Mouse (Mus musculus): Measurements from ENCODE around the gene Uox. TPM values are rescaled to one million over a fixed set of nuclear protein-coding genes. Genes with fewer than 3 reads are reported as not detected.

The Uox gene
- polyA plus RNA-seq, 1 experiment, result 0.13 TPM

DNA sequence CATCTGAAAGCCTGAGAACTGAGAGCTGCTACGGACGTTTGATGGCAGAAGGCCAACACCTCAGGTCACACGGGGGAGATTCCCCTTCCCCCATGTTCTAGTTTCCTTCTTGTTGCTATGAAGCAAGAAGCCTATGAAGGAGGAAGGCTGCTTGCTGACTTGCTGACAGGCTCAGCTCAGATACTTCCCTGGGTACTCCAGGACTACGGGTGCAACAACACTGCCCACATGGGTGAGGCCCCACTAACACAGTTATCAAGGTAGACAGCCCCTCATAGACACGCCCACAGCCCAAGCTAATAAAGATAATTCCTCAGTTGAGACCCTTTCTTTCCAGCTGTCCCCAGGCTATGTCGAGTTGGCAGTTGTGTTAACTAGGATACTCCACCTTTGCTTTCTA lies 83.5 kb downstream of the Uox start:
- Histone ChIP-seq H3K27ac (ENCODE audit: insufficient read depth, low read length) (no peak overlapping the region), H3K4me3 (replicated peaks; ENCODE audit: insufficient read depth, low read depth, low read length) (no peak overlapping the region), H3K4me1 (ENCODE audit: control insufficient read depth, insufficient read depth, low read length) (no peaks in the 10 kb centered on the region), H3K27me3 (ENCODE audit: control insufficient read depth, insufficient read depth, low read length) (no peaks in the 10 kb centered on the region)
- no peak for DNase-seq
- 42% methylated on average over 6 of the region's 6 CpGs for WGBS
- TF ChIP-seq CTCF (IDR thresholded peaks at IDR 0.05; ENCODE audit: borderline replicate concordance, insufficient read depth, low read depth, low read length), result no peak
- no peak for TF ChIP-seq POLR2A (IDR thresholded peaks at IDR 0.05; ENCODE audit: borderline replicate concordance, insufficient read depth, low read length)

DNA sequence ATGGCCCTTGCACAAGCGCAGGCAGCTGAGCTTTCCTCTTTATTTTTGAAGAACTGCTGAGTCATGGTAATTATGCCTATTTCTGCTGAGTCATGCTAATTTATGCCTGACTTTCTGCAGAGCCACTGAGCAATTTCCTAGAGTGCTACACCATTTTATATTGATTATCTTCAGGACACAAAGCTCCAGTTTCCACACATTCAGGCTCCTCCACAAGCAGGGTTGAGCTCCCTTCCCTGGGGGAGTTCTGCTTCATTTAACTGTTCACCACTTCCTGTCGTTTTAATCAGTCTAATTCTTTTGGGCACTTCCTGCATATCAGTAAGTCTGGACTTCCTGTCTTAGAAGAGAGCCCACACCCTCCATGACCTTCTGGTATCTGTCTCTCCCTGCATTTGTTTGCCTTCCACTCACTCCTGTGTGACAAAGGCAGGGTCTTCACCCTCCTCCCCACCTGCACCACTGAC lies 84.9 kb downstream of the Uox start:
- TF ChIP-seq CTCF (IDR thresholded peaks at IDR 0.05; ENCODE audit: borderline replicate concordance, insufficient read depth, low read depth, low read length) (no peak), POLR2A (IDR thresholded peaks at IDR 0.05; ENCODE audit: borderline replicate concordance, insufficient read depth, low read length) (no peak)
- 70% methylated on average over 2 of the region's 2 CpGs for WGBS
- H3K4me3 ChIP-seq (replicated peaks; ENCODE audit: insufficient read depth, low read depth, low read length), result no peak overlapping the region
- H3K27me3 ChIP-seq (ENCODE audit: control insufficient read depth, insufficient read depth, low read length), result no peaks in the 10 kb centered on the region
- no peak overlapping the region for H3K27ac ChIP-seq (ENCODE audit: insufficient read depth, low read length)
- H3K4me1 ChIP-seq (ENCODE audit: control insufficient read depth, insufficient read depth, low read length), result peaks cover under 1% of the 10 kb centered on the region; the same call in 1 of the 2 replicates
- DNase-seq, result no peak

DNA sequence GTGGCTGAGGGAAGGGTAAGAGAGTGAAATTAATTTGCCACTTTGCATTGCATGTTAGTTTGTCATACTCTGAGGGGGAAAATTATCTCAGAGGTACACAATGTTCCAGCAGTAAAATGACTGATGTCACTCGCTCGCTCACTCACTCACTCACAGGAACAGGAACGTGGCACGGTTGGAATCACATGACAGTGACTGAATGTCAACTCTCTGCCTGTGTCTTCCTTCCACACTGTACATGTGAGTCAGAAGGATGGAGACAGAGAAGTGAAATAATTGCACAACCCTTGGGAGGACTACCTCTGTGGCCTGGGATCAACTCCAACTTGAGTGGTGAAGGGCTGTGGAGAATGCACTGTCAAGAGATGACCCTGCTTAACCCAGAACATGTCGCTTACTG lies 87.2 kb downstream of the Uox start:
- no peak for DNase-seq
- no peak overlapping the region for H3K4me3 ChIP-seq (replicated peaks; ENCODE audit: insufficient read depth, low read depth, low read length)
- TF ChIP-seq POLR2A (IDR thresholded peaks at IDR 0.05; ENCODE audit: borderline replicate concordance, insufficient read depth, low read length) (no peak), CTCF (IDR thresholded peaks at IDR 0.05; ENCODE audit: borderline replicate concordance, insufficient read depth, low read depth, low read length) (no peak)
- no peak overlapping the region for H3K27ac ChIP-seq (ENCODE audit: insufficient read depth, low read length)
- H3K4me1 ChIP-seq (ENCODE audit: control insufficient read depth, insufficient read depth, low read length), result peaks cover 9% of the 10 kb centered on the region
- no peaks in the 10 kb centered on the region for H3K27me3 ChIP-seq (ENCODE audit: control insufficient read depth, insufficient read depth, low read length)
- WGBS, result 94% methylated on average over 5 of the region's 5 CpGs

DNA sequence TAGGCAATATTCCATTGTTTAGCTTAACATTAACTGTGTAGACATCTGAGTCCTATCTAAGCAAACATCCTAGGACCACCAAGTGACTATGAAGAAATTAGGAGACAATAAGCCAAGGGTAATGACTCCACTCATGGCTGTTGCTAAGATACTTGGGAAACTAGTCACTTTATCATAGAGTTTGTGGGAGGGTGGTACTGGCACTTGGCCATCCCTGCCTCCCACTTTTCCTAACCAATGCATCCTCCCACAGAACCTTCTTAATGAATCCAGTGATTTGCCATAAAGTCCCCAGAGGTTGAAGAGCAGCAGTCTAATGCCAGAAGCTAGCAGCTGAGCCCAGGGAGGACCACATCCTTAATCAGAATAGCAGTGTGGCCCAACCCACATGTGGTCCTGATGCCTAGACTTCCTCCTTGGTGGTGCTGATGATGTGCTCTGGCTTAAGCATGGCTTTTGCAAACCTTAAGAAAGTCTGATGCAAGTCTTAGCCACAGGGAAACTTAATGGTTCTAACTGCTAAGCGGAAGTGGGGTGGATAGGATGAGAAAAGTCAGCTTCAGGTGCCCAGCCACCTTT lies 87.9 kb downstream of the Uox start:
- Histone ChIP-seq H3K4me1 (ENCODE audit: control insufficient read depth, insufficient read depth, low read length) (peaks cover 9% of the 10 kb centered on the region), H3K27ac (ENCODE audit: insufficient read depth, low read length) (no peak overlapping the region), H3K4me3 (replicated peaks; ENCODE audit: insufficient read depth, low read depth, low read length) (no peak overlapping the region), H3K27me3 (ENCODE audit: control insufficient read depth, insufficient read depth, low read length) (no peaks in the 10 kb centered on the region)
- 97% methylated on average over 1 of the region's 1 CpGs for WGBS
- TF ChIP-seq POLR2A (IDR thresholded peaks at IDR 0.05; ENCODE audit: borderline replicate concordance, insufficient read depth, low read length) (no peak), CTCF (IDR thresholded peaks at IDR 0.05; ENCODE audit: borderline replicate concordance, insufficient read depth, low read depth, low read length) (no peak)
- DNase-seq, result no peak

DNA sequence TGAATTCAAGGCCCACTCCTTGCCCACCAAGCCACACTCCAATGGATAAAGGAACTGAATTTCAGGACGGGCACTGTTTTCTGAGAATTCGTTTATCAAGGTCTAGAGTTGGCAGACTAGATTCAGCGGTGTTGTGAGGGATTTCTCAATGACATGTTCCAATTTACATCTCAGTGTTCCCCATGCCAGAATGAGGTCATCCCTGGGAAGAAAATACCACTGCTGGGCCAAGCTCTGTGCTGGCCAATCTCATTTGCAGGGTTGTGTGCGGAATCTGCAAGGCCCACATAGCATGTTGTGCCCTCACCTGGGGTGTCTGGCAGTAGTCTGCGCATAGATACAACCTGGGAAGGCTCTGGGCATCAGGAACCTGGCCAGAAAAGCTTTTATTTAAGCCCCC lies 89.1 kb downstream of the Uox start:
- Histone ChIP-seq H3K27me3 (ENCODE audit: control insufficient read depth, insufficient read depth, low read length) (no peaks in the 10 kb centered on the region), H3K27ac (ENCODE audit: insufficient read depth, low read length) (no peak overlapping the region), H3K4me3 (replicated peaks; ENCODE audit: insufficient read depth, low read depth, low read length) (no peak overlapping the region), H3K4me1 (ENCODE audit: control insufficient read depth, insufficient read depth, low read length) (peaks cover 9% of the 10 kb centered on the region)
- TF ChIP-seq POLR2A (IDR thresholded peaks at IDR 0.05; ENCODE audit: borderline replicate concordance, insufficient read depth, low read length), result no peak
- no peak for TF ChIP-seq CTCF (IDR thresholded peaks at IDR 0.05; ENCODE audit: borderline replicate concordance, insufficient read depth, low read depth, low read length)
- 12% methylated on average over 5 of the region's 5 CpGs for WGBS
- DNase-seq, result peak; percentile 75 to 91

DNA sequence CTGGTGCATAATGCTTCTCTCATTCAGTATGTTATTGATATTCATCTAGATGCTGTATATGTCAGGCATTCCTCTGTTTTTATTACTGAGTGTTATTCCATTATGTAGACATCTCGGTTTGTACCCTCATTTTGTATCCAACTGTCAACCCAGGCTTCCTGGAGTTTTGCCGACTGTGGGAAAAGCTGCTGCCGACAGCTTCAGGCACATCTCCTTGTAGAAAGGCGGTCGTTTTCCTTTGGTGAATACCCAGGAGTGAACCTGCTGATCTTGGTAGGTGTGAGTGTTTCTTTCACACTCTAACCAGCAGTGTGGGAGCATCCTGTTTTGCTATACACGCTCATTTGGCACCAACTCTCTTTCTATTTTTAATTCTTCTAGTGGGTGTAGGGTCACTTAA lies 90.8 kb downstream of the Uox start:
- no peak overlapping the region for H3K27ac ChIP-seq (ENCODE audit: insufficient read depth, low read length)
- no peaks in the 10 kb centered on the region for H3K27me3 ChIP-seq (ENCODE audit: control insufficient read depth, insufficient read depth, low read length)
- DNase-seq, result no peak
- H3K4me1 ChIP-seq (ENCODE audit: control insufficient read depth, insufficient read depth, low read length), result peaks cover 9% of the 10 kb centered on the region
- no peak for TF ChIP-seq POLR2A (IDR thresholded peaks at IDR 0.05; ENCODE audit: borderline replicate concordance, insufficient read depth, low read length)
- no peak overlapping the region for H3K4me3 ChIP-seq (replicated peaks; ENCODE audit: insufficient read depth, low read depth, low read length)
- WGBS, result 14% methylated on average over 6 of the region's 6 CpGs

DNA sequence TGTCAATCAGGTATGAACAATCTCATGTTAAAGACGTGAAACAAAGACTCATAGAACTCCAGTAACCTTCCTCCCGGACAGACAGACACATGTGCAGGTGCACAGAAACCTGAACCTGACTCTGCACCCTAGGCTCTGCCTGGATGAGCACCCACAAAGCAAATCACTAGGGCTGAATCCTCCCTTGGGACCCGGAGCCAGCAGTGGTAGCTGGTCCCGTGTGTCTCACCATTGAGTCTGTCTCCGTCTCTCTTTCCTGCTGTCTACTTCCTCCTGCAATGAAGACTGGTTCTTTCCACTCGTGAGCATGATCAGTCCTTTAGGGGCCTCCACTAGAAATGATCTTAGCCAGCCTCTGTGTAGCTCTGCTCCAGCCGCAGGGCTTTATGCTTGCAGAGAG lies 91.7 kb downstream of the Uox start:
- WGBS, result 90% methylated on average over 7 of the region's 7 CpGs
- no peak for DNase-seq
- Histone ChIP-seq H3K4me1 (ENCODE audit: control insufficient read depth, insufficient read depth, low read length) (peaks cover 9% of the 10 kb centered on the region), H3K4me3 (replicated peaks; ENCODE audit: insufficient read depth, low read depth, low read length) (no peak overlapping the region), H3K27me3 (ENCODE audit: control insufficient read depth, insufficient read depth, low read length) (no peaks in the 10 kb centered on the region), H3K27ac (ENCODE audit: insufficient read depth, low read length) (no peak overlapping the region)
- TF ChIP-seq POLR2A (IDR thresholded peaks at IDR 0.05; ENCODE audit: borderline replicate concordance, insufficient read depth, low read length), result no peak
- TF ChIP-seq CTCF (IDR thresholded peaks at IDR 0.05; ENCODE audit: borderline replicate concordance, insufficient read depth, low read depth, low read length), result no peak

DNA sequence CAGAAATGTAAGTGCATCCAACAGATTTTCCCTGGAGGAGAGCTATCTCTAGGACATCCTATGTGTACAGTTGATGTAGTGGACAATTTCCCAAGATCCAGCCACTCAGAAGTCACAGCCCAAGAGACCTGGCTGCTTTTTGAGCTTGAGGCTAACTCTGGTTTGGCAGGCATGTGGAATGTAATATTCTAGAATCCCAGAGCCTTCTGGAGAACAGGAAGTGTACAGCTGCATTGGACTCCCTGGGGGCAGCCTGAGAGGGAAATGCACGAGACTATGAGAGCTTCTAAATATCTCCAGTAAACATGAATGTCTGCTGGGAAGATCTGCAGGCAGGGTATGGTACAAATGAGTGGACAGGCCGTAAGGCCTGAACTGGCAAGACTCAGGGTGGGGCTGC lies 100.9 kb downstream of the Uox start:
- Histone ChIP-seq H3K27me3 (ENCODE audit: control insufficient read depth, insufficient read depth, low read length) (no peaks in the 10 kb centered on the region), H3K27ac (ENCODE audit: insufficient read depth, low read length) (no peak overlapping the region), H3K4me3 (replicated peaks; ENCODE audit: insufficient read depth, low read depth, low read length) (no peak overlapping the region), H3K4me1 (ENCODE audit: control insufficient read depth, insufficient read depth, low read length) (no peaks in the 10 kb centered on the region)
- TF ChIP-seq CTCF (IDR thresholded peaks at IDR 0.05; ENCODE audit: borderline replicate concordance, insufficient read depth, low read depth, low read length), result no peak
- no peak for TF ChIP-seq POLR2A (IDR thresholded peaks at IDR 0.05; ENCODE audit: borderline replicate concordance, insufficient read depth, low read length)
- no peak for DNase-seq
- WGBS, result 59% methylated on average over 2 of the region's 2 CpGs
